Mouse (Mus musculus) intestine, embryonic 14.5 days (tissue): ENCODE results near the gene Tmem108. TPM values are rescaled to one million over a fixed set of nuclear protein-coding genes. Genes with fewer than 3 reads are reported as not detected.

Experiments
- ATAC-seq: fragments of 200-750 bp; cut with Nextera tagmentation; replicated peaks from 2 replicates; pipeline ENCODE4 v1.8.0; 2017; ENCODE audit warnings: low read depth, moderate number of reproducible peaks, moderate TSS enrichment, moderate library complexity; ENCODE audit not compliant: low FRiP score, low TSS enrichment
- DNase-seq: peaks from one replicate; pipeline ENCODE4 v3.0.0-alpha.2; 2018; ENCODE audit warnings: low spot score
- H3K27ac ChIP-seq: fragments of 300-500 bp; sonication (generic); 2 replicates; pipeline ENCODE4 v1.5.1; 2014; ENCODE audit warnings: low read depth, mild to moderate bottlenecking, control low read depth
- H3K27me3 ChIP-seq: fragments of 300-500 bp; sonication (generic); replicated peaks from 2 replicates; pipeline ENCODE4 v1.6.1; 2014; ENCODE audit warnings: low read length, control low read depth; ENCODE audit not compliant: control insufficient read depth, insufficient read depth
- H3K36me3 ChIP-seq: fragments of 300-500 bp; sonication (generic); 2 replicates; pipeline ENCODE4 v1.6.1; 2014; ENCODE audit warnings: low read length, control low read depth; ENCODE audit not compliant: control insufficient read depth, insufficient read depth
- H3K4me1 ChIP-seq: fragments of 300-500 bp; sonication (generic); replicated peaks from 2 replicates; pipeline ENCODE4 v1.6.1; 2014; ENCODE audit warnings: low read length, control low read depth, mixed read lengths; ENCODE audit not compliant: control insufficient read depth, insufficient read depth
- H3K4me2 ChIP-seq: fragments of 300-500 bp; sonication (generic); 2 replicates; pipeline ENCODE4 v1.6.1; 2014; ENCODE audit warnings: low read length
- H3K4me3 ChIP-seq: fragments of 300-500 bp; sonication (generic); 2 replicates; pipeline ENCODE4 v1.5.1; 2014; ENCODE audit warnings: low read depth, low read length, control low read depth, mixed read lengths
- H3K9ac ChIP-seq: fragments of 300-500 bp; sonication (generic); 2 replicates; pipeline ENCODE4 v1.6.1; 2014; ENCODE audit warnings: mild to moderate bottlenecking, low read length
- H3K9me3 ChIP-seq: fragments of 300-500 bp; sonication (generic); 2 replicates; pipeline ENCODE4 v1.6.1; 2016; ENCODE audit warnings: low read length, control low read depth; ENCODE audit not compliant: control insufficient read depth
- WGBS: fragments of 180-500 bp; shearing (Covaris S2); extraction: QIAGEN DNeasy Blood & Tissue Kit; methylation state at CpG from one replicate; pipeline ENCODE4 v1.1.7; 2014; 5-methylcytosine and 5-hydroxymethylcytosine counted together
- polyA plus RNA-seq: library from polyadenylated mRNA; unstranded; fragments of >200 nt; fragmentation: Nextera tagmentation; extraction: Ambion mirVana; gene quantifications from 2 replicates; pipeline ENCODE4 v1.2.1, GENCODE M21; 2014

Tmem108 gene
- polyA plus RNA-seq, 1 experiment from 2014 or later: 21.2 TPM

- H3K9me3 ChIP-seq: no peaks in the 10 kb centered on the region
- H3K9ac ChIP-seq: no peak overlapping the region
- H3K4me2 ChIP-seq: no peak overlapping the region
- DNase-seq (no peak), ATAC-seq (no peak)
- H3K27me3 ChIP-seq: no peaks in the 10 kb centered on the region
- H3K4me1 ChIP-seq: 0 out of 2 replicates have a peak, but pooled peaks cover 4% of the 10 kb centered on the region
- no peak overlapping the region for H3K4me3 ChIP-seq
- H3K27ac ChIP-seq: no peak overlapping the region
- no peaks in the 10 kb centered on the region for H3K36me3 ChIP-seq
- WGBS: 71% methylated on average over 4 of the region's 4 CpGs
Observed at GRCm38 (mm10) chr9:103713230-103713629, 48.4 kb downstream of the Tmem108 start.

GRCm38 (mm10) chr9:103712711-103713110 is 48.9 kb downstream of the Tmem108 start:
- H3K27me3 ChIP-seq: no peaks in the 10 kb centered on the region
- H3K4me2 ChIP-seq: no peak overlapping the region
- no peaks in the 10 kb centered on the region for H3K36me3 ChIP-seq
- H3K27ac ChIP-seq: no peak overlapping the region
- H3K4me3 ChIP-seq: no peak overlapping the region
- ATAC-seq (no peak), DNase-seq (no peak)
- no peak overlapping the region for H3K9ac ChIP-seq
- 62% methylated on average over 7 of the region's 7 CpGs for WGBS
- no peaks in the 10 kb centered on the region for H3K9me3 ChIP-seq
- 0 out of 2 replicates have a peak, but pooled peaks cover 4% of the 10 kb centered on the region for H3K4me1 ChIP-seq

GRCm38 (mm10) chr9:103709694-103710093 is 51.9 kb downstream of the Tmem108 start:
- no peak for DNase-seq
- 42% methylated on average over 3 of the region's 3 CpGs for WGBS
- no peaks in the 10 kb centered on the region for H3K9me3 ChIP-seq
- H3K9ac ChIP-seq: no peak overlapping the region
- no peaks in the 10 kb centered on the region for H3K36me3 ChIP-seq
- no peak overlapping the region for H3K4me2 ChIP-seq
- H3K4me1 ChIP-seq: 0 out of 2 replicates have a peak, but pooled peaks cover 4% of the 10 kb centered on the region
- no peaks in the 10 kb centered on the region for H3K27me3 ChIP-seq
- no peak for ATAC-seq
- H3K27ac ChIP-seq: no peak overlapping the region
- H3K4me3 ChIP-seq: no peak overlapping the region

GRCm38 (mm10) chr9:103708514-103709173 is 53.0 kb downstream of the Tmem108 start:
- 56% methylated on average over 16 of the region's 16 CpGs for WGBS
- DNase-seq: no peak
- H3K36me3 ChIP-seq: no peaks in the 10 kb centered on the region
- H3K27ac ChIP-seq: no peak overlapping the region
- no peak for ATAC-seq
- H3K27me3 ChIP-seq: no peaks in the 10 kb centered on the region
- no peaks in the 10 kb centered on the region for H3K9me3 ChIP-seq
- H3K4me3 ChIP-seq: no peak overlapping the region
- H3K4me2 ChIP-seq: no peak overlapping the region
- 0 out of 2 replicates have a peak, but pooled peaks cover 4% of the 10 kb centered on the region for H3K4me1 ChIP-seq
- H3K9ac ChIP-seq: no peak overlapping the region

GRCm38 (mm10) chr9:103707857-103708256 is 53.8 kb downstream of the Tmem108 start:
- H3K9me3 ChIP-seq: no peaks in the 10 kb centered on the region
- DNase-seq (no peak), ATAC-seq (no peak)
- H3K27ac ChIP-seq: no peak overlapping the region
- H3K4me3 ChIP-seq: no peak overlapping the region
- H3K36me3 ChIP-seq: no peaks in the 10 kb centered on the region
- H3K4me2 ChIP-seq: no peak overlapping the region
- no peak overlapping the region for H3K9ac ChIP-seq
- H3K4me1 ChIP-seq: 0 out of 2 replicates have a peak, but pooled peaks cover 4% of the 10 kb centered on the region
- no peaks in the 10 kb centered on the region for H3K27me3 ChIP-seq

GRCm38 (mm10) chr9:103707000-103707790 is 54.4 kb downstream of the Tmem108 start:
- Histone ChIP-seq H3K9ac (no peak overlapping the region), H3K27me3 (no peaks in the 10 kb centered on the region), H3K4me3 (no peak overlapping the region), H3K4me1 (0 out of 2 replicates have a peak, but pooled peaks cover 4% of the 10 kb centered on the region), H3K4me2 (no peak overlapping the region), H3K9me3 (no peaks in the 10 kb centered on the region), H3K36me3 (no peaks in the 10 kb centered on the region), H3K27ac (no peak overlapping the region)
- DNase-seq: no peak
- 66% methylated on average over 8 of the region's 8 CpGs for WGBS
- ATAC-seq: no peak

- Histone ChIP-seq H3K36me3 (no peaks in the 10 kb centered on the region), H3K4me3 (no peak overlapping the region), H3K9ac (no peak overlapping the region), H3K27me3 (no peaks in the 10 kb centered on the region), H3K9me3 (no peaks in the 10 kb centered on the region), H3K4me2 (no peak overlapping the region), H3K27ac (no peak overlapping the region), H3K4me1 (0 out of 2 replicates have a peak, but pooled peaks cover 4% of the 10 kb centered on the region)
- ATAC-seq (no peak), DNase-seq (no peak)
- 91% methylated on average over 4 of the region's 4 CpGs for WGBS
Observed at GRCm38 (mm10) chr9:103705717-103706116, 55.9 kb downstream of the Tmem108 start.

- no peak overlapping the region for H3K9ac ChIP-seq
- ATAC-seq: no peak
- H3K9me3 ChIP-seq: no peaks in the 10 kb centered on the region
- no peak overlapping the region for H3K27ac ChIP-seq
- no peak overlapping the region for H3K4me2 ChIP-seq
- no peaks in the 10 kb centered on the region for H3K36me3 ChIP-seq
- DNase-seq: no peak
- no peaks in the 10 kb centered on the region for H3K4me1 ChIP-seq
- WGBS: 89% methylated on average over 16 of the region's 16 CpGs
- no peak overlapping the region for H3K4me3 ChIP-seq
- no peaks in the 10 kb centered on the region for H3K27me3 ChIP-seq
Observed at GRCm38 (mm10) chr9:103703014-103703413, 58.6 kb downstream of the Tmem108 start.
